Mouse (Mus musculus) retina, postnatal 7 days (tissue): ENCODE measurements around the gene Fbxw4.

Experiments used
- DNase-seq: peaks from one replicate; pipeline ENCODE4 v3.0.0-alpha.2; 2012; ENCODE audit warnings: low read depth, low spot score

Gene Fbxw4

DNA sequence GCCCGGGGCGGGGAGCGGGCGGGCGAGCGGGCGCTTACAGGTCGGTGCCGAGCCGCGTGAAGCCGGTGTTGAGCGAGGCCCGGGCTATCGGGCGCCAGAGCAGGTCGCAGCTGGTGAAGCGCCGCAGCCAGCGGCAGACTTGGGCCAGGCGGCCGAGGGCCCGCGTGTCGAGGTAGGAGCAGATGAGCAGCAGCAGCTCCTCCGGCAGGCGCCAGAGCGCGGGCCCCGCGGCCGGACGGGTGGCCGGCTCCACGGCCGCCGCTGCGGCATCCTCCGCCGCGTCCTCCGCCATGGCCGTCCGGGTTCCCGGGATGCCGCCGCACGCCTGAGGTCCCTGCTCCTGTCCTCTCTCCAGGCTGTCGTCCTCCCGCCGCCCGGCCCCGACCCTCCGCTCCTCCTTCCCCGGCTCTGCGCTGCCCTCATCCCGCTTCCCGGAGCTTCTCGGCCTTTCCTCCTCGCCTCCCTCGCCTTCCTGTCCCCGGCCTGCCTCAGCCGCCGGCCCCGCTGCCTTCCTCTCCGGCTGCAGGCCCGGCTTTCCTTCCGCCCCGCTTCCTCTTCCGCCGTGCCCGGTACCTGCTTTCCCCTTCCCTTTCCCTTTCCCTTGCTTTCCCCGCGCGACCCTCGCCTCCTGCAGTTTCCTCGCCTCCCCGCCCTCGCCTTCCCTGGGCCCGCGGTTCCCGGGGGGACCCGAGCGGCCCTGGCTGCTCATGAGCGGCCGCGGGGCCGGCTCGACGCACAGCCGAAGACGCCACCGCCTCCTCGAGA is at the start of gene Fbxw4:
Fbxw4 (minus strand) TSS at position 575 of the 765 bp plus-strand sequence.
- DNase-seq, result peak; percentile 40

DNA sequence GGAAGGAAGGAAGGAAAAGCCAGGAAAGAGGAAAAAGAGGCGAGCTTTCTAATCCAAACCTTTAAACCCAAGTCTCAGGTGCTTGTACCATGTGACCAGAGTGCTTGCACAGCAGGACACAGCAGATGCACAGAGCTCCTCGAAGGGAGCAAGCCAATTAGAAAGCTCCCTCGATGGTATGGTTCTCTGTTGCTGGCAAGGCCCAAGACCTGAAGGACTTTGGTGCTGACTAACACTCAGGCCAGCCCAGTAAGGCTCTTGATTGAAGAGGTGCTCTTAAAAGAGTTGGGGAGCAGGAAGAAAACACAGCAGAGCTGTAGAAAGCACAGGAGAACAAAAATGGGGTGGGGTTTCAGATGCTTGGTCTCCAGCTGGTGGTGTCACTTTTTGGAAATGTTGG is 48.6 kb upstream of the Fbxw4 start:
- DNase-seq, result no peak

DNA sequence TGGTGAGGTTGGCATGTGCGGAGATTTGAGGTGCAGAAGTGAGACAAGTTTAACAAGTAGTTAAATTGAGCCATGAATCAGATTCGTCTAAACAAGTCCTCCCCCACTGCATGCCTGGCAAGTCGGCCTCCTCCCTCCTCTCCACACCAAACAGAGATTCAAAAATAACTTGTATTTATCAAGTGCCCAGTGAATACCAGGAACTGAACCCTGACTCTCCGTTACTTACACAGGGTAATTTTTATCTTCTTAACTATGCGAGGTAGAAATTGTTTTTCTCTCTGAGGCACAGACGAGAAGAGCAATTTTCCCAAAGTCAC is 36.1 kb upstream of the Fbxw4 start:
- no peak for DNase-seq

DNA sequence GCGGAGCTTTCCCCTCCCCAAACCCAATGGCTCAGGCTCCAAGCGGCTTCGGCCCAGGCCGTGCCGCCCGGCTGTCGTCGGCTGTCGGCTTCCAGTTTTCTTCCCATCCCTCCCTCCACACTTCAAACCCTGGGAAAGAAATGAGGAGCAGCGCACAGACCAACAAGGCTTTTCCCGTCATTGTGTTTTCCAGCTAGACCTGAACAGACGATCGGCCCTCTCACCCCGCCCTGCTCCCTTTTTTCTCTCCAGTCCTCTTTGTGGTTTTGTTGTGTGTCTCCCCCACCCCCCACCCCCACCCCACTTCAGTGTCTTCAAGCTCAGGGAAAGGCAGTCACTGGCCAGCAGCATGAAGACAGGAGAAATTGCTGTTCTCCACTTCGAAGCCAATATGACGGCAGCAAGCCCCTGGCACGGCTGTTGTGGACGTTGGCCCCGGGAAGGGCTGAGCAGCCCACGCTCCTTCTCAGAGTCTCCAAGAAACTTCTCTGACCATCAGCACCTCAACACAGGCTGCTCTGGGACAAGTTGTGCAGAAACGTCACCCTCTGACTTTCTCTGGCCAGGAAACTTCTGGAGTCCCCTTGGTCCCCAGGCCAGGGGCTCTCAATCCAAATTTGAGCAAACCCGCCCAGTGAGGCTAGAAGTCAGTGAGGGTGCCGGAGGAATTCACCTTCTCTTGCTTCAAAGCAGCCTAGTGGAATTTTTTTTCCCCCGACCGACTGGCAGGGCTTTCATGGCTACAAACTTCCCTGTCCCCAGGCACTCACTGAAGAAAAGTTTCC is 35.6 kb upstream of the Fbxw4 start:
- no peak for DNase-seq

DNA sequence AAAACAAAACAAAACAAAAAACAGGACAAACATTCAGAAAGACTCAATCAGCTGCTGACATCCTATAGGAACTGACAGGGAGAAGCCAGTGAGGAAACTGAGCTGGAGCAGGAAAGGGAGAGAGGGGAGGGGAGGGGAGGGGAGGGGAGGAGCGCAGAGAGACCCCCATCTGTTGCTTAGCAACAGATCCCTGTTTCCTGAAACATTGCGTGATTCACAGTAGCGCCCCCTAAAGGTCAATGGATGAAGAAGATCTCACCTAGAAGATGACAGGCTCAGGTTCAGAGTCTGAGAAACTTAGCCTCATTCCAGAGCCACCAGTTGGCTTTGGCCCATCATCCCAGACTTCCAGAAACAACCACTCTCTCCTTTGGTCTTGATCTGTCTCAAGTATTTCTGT is 33.9 kb upstream of the Fbxw4 start:
- no peak for DNase-seq

DNA sequence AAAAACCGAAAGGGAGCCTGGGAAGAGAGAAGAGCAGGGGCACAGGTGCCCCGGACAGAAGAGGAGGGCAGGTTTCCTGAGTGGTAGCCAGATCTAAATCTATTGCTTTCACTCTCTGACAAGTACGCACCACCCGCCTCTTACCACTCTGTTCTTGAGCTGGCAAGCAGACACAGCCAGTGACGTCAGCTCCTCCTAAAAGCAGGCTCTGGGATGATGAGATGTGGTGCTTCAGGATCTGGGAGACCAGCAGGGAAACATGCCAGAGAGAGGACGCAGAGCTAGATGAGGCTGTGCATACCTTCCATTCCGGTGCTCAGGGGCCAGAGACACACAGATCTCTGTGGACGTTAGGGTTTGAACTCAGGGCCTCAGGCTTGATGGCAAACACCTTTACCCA is 32.1 kb upstream of the Fbxw4 start:
- no peak for DNase-seq

DNA sequence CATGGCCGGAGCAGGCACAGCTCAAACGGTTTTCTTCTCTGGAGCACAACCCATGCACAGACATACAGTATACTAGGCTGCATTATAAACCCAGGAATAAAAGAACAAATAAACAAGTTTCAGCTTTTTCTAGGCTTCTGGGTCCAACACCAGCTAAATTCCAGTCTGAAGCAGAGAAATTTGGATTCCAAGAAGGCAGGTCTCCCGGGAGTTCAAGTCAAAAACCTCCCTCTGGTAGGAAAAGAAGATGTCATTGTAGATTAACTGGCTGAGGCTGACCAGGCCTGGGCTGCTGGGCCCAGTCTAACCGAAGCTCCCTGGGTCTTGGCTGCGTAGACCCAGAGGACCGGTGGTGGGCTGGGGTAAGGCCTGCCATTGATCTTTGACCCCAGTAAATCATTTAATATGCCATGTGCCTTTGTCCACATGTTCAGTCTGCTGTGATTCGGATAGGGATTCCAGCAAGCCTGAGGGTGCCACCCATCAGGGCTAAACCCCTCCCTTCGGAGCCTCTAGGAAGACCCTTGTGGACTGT is 31.0 kb upstream of the Fbxw4 start:
- no peak for DNase-seq

DNA sequence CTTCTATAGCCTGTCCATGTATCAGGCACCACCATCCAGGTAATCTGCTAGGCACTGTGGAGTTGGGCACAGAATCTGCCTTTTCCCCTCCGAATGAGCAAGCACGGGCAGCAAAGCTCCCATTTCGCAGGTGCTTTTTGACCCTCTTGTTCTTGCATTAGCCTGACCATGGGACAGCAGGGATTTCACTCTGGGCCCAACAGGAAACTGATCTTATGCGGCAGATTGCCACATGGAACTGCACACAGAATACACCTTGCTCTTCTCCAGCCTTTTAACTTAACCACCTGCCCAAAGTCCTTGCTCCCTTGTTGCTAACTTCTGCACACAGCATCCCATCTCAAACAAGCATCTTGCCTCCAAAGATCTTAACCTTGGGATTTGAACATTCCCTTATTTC is 26.9 kb upstream of the Fbxw4 start:
- no peak for DNase-seq

DNA sequence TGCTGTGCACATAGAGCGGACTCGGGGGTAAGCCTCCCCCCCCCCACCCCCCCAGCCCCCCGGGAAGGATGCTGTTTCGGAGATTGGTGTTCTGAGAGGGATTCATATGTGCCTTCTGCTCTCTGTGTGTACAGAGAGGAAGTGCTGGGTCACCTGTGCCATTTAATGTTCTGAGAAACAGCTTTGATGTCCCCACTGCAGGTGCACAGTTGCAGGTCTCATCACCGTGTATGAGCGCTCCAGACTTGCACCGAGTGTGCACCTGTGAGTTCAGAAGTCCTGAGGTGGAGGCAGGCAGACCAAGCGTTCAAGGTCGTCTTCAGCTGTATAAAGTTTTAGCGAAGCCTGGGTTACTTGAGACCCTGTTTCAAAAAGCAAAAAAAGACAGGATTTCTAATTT is 23.6 kb upstream of the Fbxw4 start:
- no peak for DNase-seq

DNA sequence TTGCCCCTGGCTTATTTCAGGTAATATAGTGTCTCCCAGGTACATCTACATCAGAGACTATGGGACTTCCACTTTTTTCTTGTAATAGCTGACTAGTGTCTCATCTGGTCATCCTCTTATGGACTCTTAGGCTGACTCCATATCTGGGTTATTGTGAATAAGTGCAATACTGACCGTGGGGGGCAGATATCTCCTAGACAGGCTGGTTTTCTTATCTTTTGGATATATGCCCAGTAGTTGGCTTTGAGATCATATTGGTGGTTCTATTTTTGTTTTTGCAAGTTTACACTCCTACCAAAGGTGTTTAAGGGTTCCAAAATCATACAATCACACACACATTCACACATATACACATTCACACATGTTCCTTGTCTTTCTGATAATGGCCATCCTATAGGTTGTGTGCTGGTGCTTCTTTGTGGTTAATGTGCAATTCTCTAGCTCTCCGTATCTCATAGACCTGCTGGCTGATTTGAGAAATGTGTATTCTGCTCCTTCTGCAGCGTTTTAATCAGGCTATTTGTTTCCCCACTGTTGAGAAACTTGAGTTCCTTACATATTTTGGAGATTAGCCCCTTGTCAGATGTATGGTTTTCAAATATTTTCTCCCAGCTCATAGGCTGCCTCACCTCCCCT is 20.5 kb upstream of the Fbxw4 start:
- DNase-seq, result no peak

DNA sequence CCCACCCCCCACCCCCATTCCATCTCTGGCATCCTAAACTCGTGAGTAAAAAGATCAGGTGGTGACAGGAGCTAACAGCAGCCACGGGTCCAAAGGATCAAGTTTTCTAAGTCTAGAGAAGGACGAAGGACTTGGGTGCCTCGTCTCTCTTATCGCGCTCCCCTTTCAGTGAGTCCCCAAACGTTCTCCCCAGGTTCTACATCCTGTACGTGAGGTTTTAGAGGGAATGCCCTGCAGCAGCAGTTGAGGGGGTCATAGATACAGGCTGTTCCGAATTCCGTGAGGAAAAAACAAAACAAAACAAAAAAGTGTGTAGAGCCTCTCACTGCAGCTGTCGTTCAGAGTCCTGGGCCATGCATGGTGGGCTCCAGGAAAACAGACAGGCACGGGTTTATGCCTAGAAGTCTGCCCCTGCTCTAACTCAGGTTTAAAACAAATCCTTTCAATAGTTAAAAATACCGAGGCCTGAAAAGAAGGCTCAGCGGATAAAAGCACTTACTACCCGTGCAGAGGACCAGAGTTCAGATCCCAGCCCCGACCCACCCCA is 16.7 kb upstream of the Fbxw4 start:
- DNase-seq, result no peak

DNA sequence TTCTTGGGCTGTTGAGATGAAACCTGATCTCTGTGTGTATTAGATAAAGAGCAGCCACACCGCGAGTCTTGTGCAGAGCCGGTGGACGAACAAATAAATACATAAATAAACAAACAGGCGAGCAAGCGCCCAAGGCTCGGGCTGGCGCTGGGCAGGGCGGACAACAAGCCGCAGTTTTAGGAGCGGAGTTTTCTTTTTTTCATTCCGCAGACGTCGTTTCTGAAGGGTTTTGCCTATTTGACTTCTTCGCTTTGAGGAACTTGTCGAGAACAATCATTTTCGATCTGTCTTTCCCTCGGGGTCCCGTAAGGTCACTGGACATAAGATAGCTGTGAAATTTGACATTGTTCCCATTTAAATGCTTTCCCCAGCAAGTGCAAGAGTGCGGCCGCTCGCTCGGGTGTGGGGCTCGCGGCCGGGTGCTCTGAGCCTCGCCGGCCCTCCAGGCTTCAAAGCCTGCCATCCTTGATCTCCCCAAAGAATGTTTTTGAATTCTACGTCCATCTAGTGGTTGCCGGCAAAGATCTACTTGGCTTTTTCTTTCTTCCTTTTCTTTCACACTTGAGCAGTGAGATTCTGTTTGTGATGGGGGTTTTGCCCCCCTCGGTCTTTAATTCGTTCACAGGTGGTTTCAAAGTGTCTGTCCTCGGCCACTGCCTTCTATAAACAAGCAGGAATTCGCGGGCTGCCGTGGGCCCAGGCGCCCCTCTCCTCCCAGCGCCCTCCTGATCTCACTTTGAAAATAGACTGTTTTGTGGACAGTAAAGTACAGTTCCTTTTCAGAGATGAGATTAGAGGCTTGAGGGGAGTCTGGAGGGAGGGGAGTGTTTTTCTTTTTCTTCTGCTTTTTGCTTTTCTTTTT is 15.8 kb upstream of the Fbxw4 start:
- no peak for DNase-seq

DNA sequence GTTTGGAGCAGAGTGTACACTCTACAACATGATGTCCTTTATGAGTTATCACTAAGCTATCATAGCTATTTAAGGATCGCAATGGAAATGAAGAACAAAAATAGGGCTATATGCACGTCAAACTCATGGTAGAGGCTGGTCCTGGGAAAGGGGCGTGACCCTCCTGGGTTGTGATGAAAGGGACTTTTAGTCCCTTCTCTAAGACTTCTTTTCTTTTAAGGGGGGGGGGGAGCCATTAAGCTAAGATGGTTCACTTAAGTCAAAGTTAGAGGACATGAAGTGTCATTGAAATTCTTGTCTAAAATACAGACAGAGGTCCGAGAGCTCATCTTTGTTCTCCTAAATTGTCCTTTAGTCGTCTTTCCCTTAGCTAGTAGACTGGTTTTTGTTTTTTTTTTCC is 15.1 kb upstream of the Fbxw4 start:
- no peak for DNase-seq

DNA sequence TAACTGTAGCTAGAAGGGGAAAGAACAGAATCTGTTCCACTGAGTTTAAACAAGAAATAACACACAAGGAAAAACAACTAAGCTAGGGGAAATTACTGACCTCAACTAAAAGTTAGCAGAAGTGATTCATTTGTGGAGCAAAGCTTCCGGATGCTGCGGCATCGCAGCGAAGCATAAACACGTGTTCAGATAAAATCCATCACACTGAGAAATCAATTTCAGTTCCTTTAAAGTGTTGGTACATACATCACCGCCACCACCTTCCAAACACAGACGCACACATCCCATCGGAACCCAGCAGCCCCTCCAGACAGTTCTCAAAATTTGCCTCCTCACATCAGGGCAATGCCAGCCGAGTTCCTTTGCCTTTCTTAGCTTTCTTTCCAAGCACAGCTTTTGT is 12.9 kb upstream of the Fbxw4 start:
- no peak for DNase-seq

DNA sequence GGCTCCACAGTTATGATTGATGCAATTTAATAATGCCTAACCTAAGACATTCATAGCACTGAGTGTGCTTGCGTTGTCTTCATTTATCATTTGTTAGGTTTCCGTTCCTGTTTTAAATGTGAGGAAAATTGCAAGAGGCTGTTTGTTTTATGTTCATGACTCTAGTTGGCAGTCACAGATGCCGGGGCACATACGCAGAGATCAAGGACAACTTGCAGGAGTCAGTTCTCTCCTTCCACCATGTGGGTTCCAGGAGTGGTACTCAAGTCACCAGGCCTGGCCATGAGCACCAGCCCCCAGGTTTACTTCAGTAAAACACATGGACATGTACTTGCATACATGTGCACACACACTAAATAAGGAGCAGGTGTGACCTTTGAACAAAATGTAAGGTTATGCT is 8.9 kb upstream of the Fbxw4 start:
- DNase-seq, result no peak

DNA sequence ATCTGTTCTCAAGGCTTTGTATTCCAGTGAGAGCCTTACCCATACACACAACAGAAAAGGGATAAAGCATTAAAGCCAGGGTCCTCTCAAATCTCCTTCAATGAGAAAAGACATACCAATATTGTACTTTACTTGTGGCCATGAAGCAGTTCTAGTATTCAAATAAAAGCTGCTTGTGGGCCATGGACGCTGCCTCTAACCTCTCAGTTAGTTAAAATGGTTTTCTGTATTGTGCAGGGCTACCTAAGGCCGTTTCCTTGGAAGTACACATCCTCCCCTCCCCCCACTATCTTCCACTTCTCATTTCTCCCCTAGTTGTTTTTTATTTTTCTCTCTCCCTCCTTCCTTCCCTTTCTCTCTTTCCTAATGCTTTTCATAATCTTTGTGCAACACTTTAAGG is 3.7 kb upstream of the Fbxw4 start:
- DNase-seq, result no peak

DNA sequence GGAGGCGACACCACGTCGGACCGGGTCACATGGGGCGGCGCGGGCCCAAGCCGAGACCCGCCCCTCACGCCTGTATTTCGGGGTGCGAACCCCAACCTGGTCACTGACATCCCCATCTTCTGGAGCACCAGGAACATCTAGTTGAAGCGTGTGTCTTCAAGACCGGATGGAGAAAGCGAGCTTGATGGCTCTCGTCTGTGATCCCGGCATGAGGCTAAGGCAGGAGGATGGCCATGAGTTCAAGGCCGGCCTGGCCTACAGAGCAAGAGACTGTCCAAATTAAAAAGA is 335 bp upstream of the Fbxw4 start:
- DNase-seq, result no peak

DNA sequence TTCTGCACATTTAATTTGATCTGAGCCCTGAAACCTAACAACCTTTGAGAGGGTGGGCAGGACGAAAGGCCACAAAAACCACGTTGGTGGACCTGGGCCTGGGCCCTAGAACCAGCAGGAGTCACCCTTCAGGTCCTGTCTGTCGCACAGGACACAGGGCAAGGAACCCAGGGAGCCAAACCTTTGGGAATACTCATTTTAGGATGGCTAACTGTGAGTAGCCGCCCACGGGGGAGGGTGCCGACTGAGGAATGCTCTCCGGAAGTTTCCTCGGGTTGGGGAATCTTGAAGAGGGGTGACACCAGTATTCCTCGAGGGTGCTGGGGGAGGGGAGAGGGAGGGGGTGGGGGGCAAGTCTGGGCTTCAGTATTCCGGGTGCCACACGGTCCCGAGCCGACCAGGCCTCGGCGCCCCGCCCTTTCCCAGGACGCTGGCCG is 793 bp downstream of the Fbxw4 start:
- DNase-seq, result no peak

DNA sequence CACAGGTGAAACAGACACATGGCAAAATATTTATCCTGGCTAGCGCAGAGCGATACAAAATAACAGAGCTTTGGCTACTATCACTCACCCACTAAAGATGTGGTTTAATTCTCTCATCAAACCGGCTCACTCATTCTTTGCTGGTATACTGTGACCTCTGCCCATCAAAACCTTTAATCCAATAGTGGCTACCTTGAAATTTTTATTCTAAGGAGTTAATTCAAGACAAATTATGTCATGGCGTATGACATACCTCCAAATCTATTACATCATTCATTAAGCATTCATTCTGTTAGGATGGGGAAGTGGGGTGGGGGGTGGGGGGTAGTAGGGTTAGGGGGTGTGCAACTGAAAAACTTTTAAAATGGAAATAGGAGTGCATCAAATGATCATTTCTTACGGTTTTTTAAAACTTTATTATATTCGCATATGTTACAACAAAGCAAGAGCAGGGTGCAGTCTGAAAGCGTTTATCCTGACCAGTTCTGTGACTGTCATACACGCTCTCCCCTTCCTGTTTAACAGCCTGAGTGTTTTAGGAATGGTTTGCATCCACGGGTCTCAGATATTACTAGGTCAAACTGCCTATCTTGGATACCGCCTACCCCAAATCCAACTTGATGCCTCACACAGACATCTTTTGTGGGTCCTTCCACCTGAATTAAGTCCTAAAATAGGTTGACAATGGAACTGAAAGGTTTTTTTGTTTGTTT is 1.4 kb downstream of the Fbxw4 start:
- no peak for DNase-seq

DNA sequence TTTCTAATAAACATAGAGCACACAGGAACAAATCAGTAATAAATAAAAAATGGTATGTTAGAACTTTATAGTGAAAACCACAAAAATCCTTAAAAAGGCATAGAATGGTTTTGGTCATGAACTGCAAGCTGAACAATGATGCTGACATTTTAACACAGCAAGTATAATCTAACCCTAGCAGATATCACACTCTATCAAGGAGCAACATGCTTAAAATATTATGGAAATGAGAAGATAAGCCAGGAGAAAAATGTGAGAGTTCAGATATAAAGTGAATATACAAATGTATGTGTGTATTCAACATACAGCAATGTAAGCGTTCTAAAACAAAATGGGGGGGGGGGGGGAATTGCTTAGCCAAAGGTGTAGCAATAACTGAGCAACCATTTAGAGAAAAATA is 2.3 kb downstream of the Fbxw4 start:
- DNase-seq, result no peak
